Mouse (Mus musculus): ENCODE measurements at regions not wholly inside any gene's neighbourhood (a gene's known extent, or its start where the extent isn't known, plus 50 kb on each side); places are given as distances from the start of the nearest gene placed in this dataset.

GRCm38 (mm10) chr3:150649783-150650565 is 787.7 kb upstream of the Adgrl4 start:
- WGBS: 58% methylated on average over 3 of the region's 3 CpGs
- Histone ChIP-seq H3K4me1 (ENCODE audit: insufficient read depth, low read length) (no peaks in the 10 kb centered on the region), H3K27me3 (ENCODE audit: insufficient read depth, low read length) (no peaks in the 10 kb centered on the region), H3K9ac (replicated peaks; ENCODE audit: low read length) (no peak overlapping the region), H3K4me2 (replicated peaks; ENCODE audit: low read depth, low read length) (no peak overlapping the region), H3K9me3 (ENCODE audit: low read length) (no peaks in the 10 kb centered on the region), H3K27ac (ENCODE audit: low read length) (no peak overlapping the region), H3K4me3 (ENCODE audit: low read length) (no peak overlapping the region), H3K36me3 (ENCODE audit: insufficient read depth, low read length) (no peaks in the 10 kb centered on the region)
- ATAC-seq (ENCODE audit: low FRiP score, low TSS enrichment): no peak

DNA sequence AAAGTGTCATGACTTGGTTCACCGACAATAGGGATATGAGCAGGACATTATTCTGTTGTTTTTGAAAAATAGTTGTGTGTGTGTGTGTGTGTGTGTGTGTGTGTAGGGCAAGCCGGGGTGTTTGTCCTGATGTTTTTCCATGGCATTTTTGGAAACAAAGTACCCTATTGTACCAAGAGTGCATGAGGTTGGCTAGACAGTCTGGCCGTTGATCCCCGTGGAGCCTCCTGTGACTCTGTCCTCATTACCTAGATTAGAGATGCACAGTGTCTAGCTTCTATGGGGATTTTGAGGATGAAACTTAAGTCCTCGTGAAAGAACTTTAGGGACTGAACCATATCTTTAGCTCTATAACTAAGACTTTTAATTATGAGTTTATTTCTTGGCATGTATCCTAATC is 741.9 kb upstream of the Adgrl4 start:
- no peaks in the 10 kb centered on the region for H3K9me3 ChIP-seq (ENCODE audit: low read length)
- no peak overlapping the region for H3K4me2 ChIP-seq (replicated peaks; ENCODE audit: low read depth, low read length)
- no peaks in the 10 kb centered on the region for H3K36me3 ChIP-seq (ENCODE audit: insufficient read depth, low read length)
- no peaks in the 10 kb centered on the region for H3K4me1 ChIP-seq (ENCODE audit: insufficient read depth, low read length)
- WGBS: 88% methylated on average over 5 of the region's 5 CpGs
- H3K27me3 ChIP-seq (ENCODE audit: insufficient read depth, low read length): no peaks in the 10 kb centered on the region
- H3K9ac ChIP-seq (replicated peaks; ENCODE audit: low read length): no peak overlapping the region
- ATAC-seq (ENCODE audit: low FRiP score, low TSS enrichment): no peak
- H3K4me3 ChIP-seq (ENCODE audit: low read length): no peak overlapping the region
- no peak overlapping the region for H3K27ac ChIP-seq (ENCODE audit: low read length)

- Histone ChIP-seq H3K27ac (ENCODE audit: low read length) (no peak overlapping the region), H3K4me1 (ENCODE audit: insufficient read depth, low read length) (no peaks in the 10 kb centered on the region), H3K4me2 (replicated peaks; ENCODE audit: low read depth, low read length) (no peak overlapping the region), H3K4me3 (ENCODE audit: low read length) (no peak overlapping the region), H3K27me3 (ENCODE audit: insufficient read depth, low read length) (no peaks in the 10 kb centered on the region), H3K9ac (replicated peaks; ENCODE audit: low read length) (no peak overlapping the region), H3K36me3 (ENCODE audit: insufficient read depth, low read length) (no peaks in the 10 kb centered on the region), H3K9me3 (ENCODE audit: low read length) (no peaks in the 10 kb centered on the region)
- 65% methylated on average over 2 of the region's 2 CpGs for WGBS
- ATAC-seq (ENCODE audit: low FRiP score, low TSS enrichment): no peak
These were observed 737.7 kb upstream of the Adgrl4 start for GRCm38 (mm10) chr3:150699990-150700389.

Data from kidney, embryonic 16.5 days (tissue).